Mouse (Mus musculus) cerebellum, postnatal 4 days (tissue): ENCODE results near the gene Zfp367.

ENCODE experiments used
- DNase-seq, 2 experiments: peaks; one replicate each; pipeline ENCODE4 v3.0.0; 2022; ENCODE audit warnings: low spot score in 2 of 2, mixed read lengths in 1 of 2

Zfp367 gene

GRCm38 (mm10) chr13:64154651-64155050 lies 1.6 kb upstream of the Zfp367 start:
- no peak for DNase-seq

GRCm38 (mm10) chr13:64153751-64154267 lies 807 bp upstream of the Zfp367 start:
- DNase-seq = peak in 1 of 2 experiments; percentile 26

GRCm38 (mm10) chr13:64152671-64153082 lies 325 bp downstream of the Zfp367 start:
- no peak for DNase-seq

GRCm38 (mm10) chr13:64152241-64152669 lies 747 bp downstream of the Zfp367 start:
- DNase-seq = peak; percentile 65 to 86

- no peak for DNase-seq
Observed at GRCm38 (mm10) chr13:64150121-64150520, 2.9 kb downstream of the Zfp367 start.

- DNase-seq = no peak
Observed at GRCm38 (mm10) chr13:64129616-64130375, 23.2 kb downstream of the Zfp367 start.

- no peak for DNase-seq
Observed at GRCm38 (mm10) chr13:64128858-64129615, 24.0 kb downstream of the Zfp367 start, which contains the start of gene Slc35d2. TSS of gene Slc35d2 (minus strand) at chr13:64129368.

GRCm38 (mm10) chr13:64126316-64126715 lies 26.7 kb downstream of the Zfp367 start:
- no peak for DNase-seq

- no peak for DNase-seq
Observed at GRCm38 (mm10) chr13:64124886-64125285, 28.1 kb downstream of the Zfp367 start.

- DNase-seq = no peak
Observed at GRCm38 (mm10) chr13:64123491-64124188, 29.4 kb downstream of the Zfp367 start.

- no peak for DNase-seq
Observed at GRCm38 (mm10) chr13:64120760-64121159, 32.2 kb downstream of the Zfp367 start.

- DNase-seq = no peak
Observed at GRCm38 (mm10) chr13:64117442-64117841, 35.6 kb downstream of the Zfp367 start.

GRCm38 (mm10) chr13:64110421-64110820 lies 42.6 kb downstream of the Zfp367 start:
- no peak for DNase-seq

GRCm38 (mm10) chr13:64108381-64108850 lies 44.6 kb downstream of the Zfp367 start:
- DNase-seq = no peak

- no peak for DNase-seq
Observed at GRCm38 (mm10) chr13:64107535-64107934, 45.5 kb downstream of the Zfp367 start.

GRCm38 (mm10) chr13:64107105-64107504 lies 45.9 kb downstream of the Zfp367 start:
- DNase-seq = no peak

GRCm38 (mm10) chr13:64105690-64106089 lies 47.3 kb downstream of the Zfp367 start:
- no peak for DNase-seq

- peak in 1 of 2 experiments; percentile 32 for DNase-seq
Observed at GRCm38 (mm10) chr13:64100186-64100585, 52.8 kb downstream of the Zfp367 start.

- DNase-seq = peak in 1 of 2 experiments; percentile 18
Observed at GRCm38 (mm10) chr13:64098992-64099391, 54.0 kb downstream of the Zfp367 start.

GRCm38 (mm10) chr13:64093341-64093740 lies 59.7 kb downstream of the Zfp367 start:
- DNase-seq = peak; percentile 61 to 75

GRCm38 (mm10) chr13:64092752-64093151 lies 60.2 kb downstream of the Zfp367 start:
- no peak for DNase-seq

- no peak for DNase-seq
Observed at GRCm38 (mm10) chr13:64092141-64092540, 60.9 kb downstream of the Zfp367 start.
